Mouse (Mus musculus): ENCODE measurements at regions not wholly inside any gene's neighbourhood (a gene's known extent, or its start where the extent isn't known, plus 50 kb on each side); places are given as distances from the start of the nearest gene placed in this dataset.

GRCm38 (mm10) chr12:37632368-37632767, 185.2 kb upstream of the Dgkb start:
- peak; percentile 15 for DNase-seq (ENCODE audit: low read depth, low spot score)

- no peak for DNase-seq (ENCODE audit: low read depth, low spot score)
Observed at GRCm38 (mm10) chr12:37633286-37633685, 184.2 kb upstream of the Dgkb start.

GRCm38 (mm10) chr12:37646186-37646585, 171.3 kb upstream of the Dgkb start:
- no peak for DNase-seq (ENCODE audit: low read depth, low spot score)

GRCm38 (mm10) chr12:37653287-37653686, 164.2 kb upstream of the Dgkb start:
- DNase-seq (ENCODE audit: low read depth, low spot score) = no peak

GRCm38 (mm10) chr12:37654256-37654655, 163.3 kb upstream of the Dgkb start:
- DNase-seq (ENCODE audit: low read depth, low spot score) = no peak

- DNase-seq (ENCODE audit: low read depth, low spot score) = no peak
Observed at GRCm38 (mm10) chr12:37660016-37660415, 157.5 kb upstream of the Dgkb start.

- no peak for DNase-seq (ENCODE audit: low read depth, low spot score)
Observed at GRCm38 (mm10) chr12:37682455-37683110, 134.9 kb upstream of the Dgkb start.

GRCm38 (mm10) chr12:37692584-37692983, 124.9 kb upstream of the Dgkb start:
- no peak for DNase-seq (ENCODE audit: low read depth, low spot score)
